Mouse (Mus musculus) ovary, adult 18-20 months (tissue): ENCODE measurements around the gene Morn3.

ENCODE experiments used
- DNase-seq: peaks from one replicate; pipeline ENCODE4 v3.0.0; 2022; ENCODE audit warnings: low spot score, mixed read lengths

Morn3 gene

GRCm38 (mm10) chr5:123024312-123024711 is 22.5 kb downstream of the Morn3 start:
- DNase-seq = no peak

GRCm38 (mm10) chr5:123023049-123023448 is 23.8 kb downstream of the Morn3 start:
- no peak for DNase-seq

- no peak for DNase-seq
These were observed 25.4 kb downstream of the Morn3 start for GRCm38 (mm10) chr5:123021438-123021837.

- DNase-seq = no peak
These were observed 26.4 kb downstream of the Morn3 start for GRCm38 (mm10) chr5:123020426-123020825.

GRCm38 (mm10) chr5:123019336-123020016 is 27.3 kb downstream of the Morn3 start:
- DNase-seq = no peak

GRCm38 (mm10) chr5:123017504-123017903 is 29.3 kb downstream of the Morn3 start:
- DNase-seq = no peak

GRCm38 (mm10) chr5:123015915-123016314 is 30.9 kb downstream of the Morn3 start:
- DNase-seq = no peak

- DNase-seq = peak; percentile 96
These were observed 31.8 kb downstream of the Morn3 start, which contains the start of gene Orai1 for GRCm38 (mm10) chr5:123014753-123015701. Gene Orai1, plus strand, starts transcription at chr5:123015074.

- DNase-seq = peak; percentile 30
These were observed 33.1 kb downstream of the Morn3 start for GRCm38 (mm10) chr5:123013599-123014315.

- no peak for DNase-seq
These were observed 35.1 kb downstream of the Morn3 start for GRCm38 (mm10) chr5:123011705-123012104.

GRCm38 (mm10) chr5:123010806-123011205 is 36.0 kb downstream of the Morn3 start:
- DNase-seq = no peak

- DNase-seq = no peak
These were observed 36.9 kb downstream of the Morn3 start for GRCm38 (mm10) chr5:123009873-123010272.

GRCm38 (mm10) chr5:123008877-123009493 is 37.8 kb downstream of the Morn3 start:
- DNase-seq = no peak

GRCm38 (mm10) chr5:123005716-123006592 is 40.9 kb downstream of the Morn3 start:
- DNase-seq = no peak

GRCm38 (mm10) chr5:123000901-123001300 is 45.9 kb downstream of the Morn3 start:
- no peak for DNase-seq

- no peak for DNase-seq
These were observed 49.3 kb downstream of the Morn3 start for GRCm38 (mm10) chr5:122997205-122998204.

GRCm38 (mm10) chr5:122994910-122995309 is 51.9 kb downstream of the Morn3 start:
- no peak for DNase-seq

- peak; percentile 83 for DNase-seq
These were observed 52.4 kb downstream of the Morn3 start for GRCm38 (mm10) chr5:122994303-122994846.

- DNase-seq = no peak
These were observed 53.0 kb downstream of the Morn3 start for GRCm38 (mm10) chr5:122993811-122994210.
